Mouse (Mus musculus): ENCODE results near the gene Taf5l. TPM values are rescaled to one million over a fixed set of nuclear protein-coding genes. Genes with fewer than 3 reads are reported as not detected.
"Not testable (repeated sequence)": the region's sequence is repeated elsewhere in the genome, so short reads cannot be mapped to it uniquely, and the experiment has no call there.

The Taf5l gene
- polyA plus RNA-seq, 1 experiment = not detected

- H3K4me1 ChIP-seq (ENCODE audit: control insufficient read depth, insufficient read depth, low read length) = peaks cover 4% of the 10 kb centered on the region; the same call in 1 of the 2 replicates
- no peak overlapping the region for H3K27ac ChIP-seq (ENCODE audit: insufficient read depth, low read depth, low read length)
- H3K4me3 ChIP-seq (ENCODE audit: insufficient read depth, low read depth, low read length) = no peak overlapping the region
- TF ChIP-seq CTCF (IDR thresholded peaks at IDR 0.05; ENCODE audit: insufficient read depth, low read depth, low read length) = no peak
- TF ChIP-seq POLR2A (IDR thresholded peaks at IDR 0.05; ENCODE audit: insufficient read depth, low read depth, low read length) = no peak
- WGBS = 59% methylated on average over 8 of the region's 8 CpGs
These were observed 24.7 kb upstream of the Taf5l start for GRCm38 (mm10) chr8:124045856-124046255.

GRCm38 (mm10) chr8:124044931-124045330, 23.7 kb upstream of the Taf5l start:
- Histone ChIP-seq H3K27ac (ENCODE audit: insufficient read depth, low read depth, low read length) (no peak overlapping the region), H3K4me1 (ENCODE audit: control insufficient read depth, insufficient read depth, low read length) (peaks cover 4% of the 10 kb centered on the region; the same call in 1 of the 2 replicates), H3K4me3 (ENCODE audit: insufficient read depth, low read depth, low read length) (no peak overlapping the region)
- 95% methylated on average over 12 of the region's 12 CpGs for WGBS
- TF ChIP-seq CTCF (IDR thresholded peaks at IDR 0.05; ENCODE audit: insufficient read depth, low read depth, low read length) (no peak), POLR2A (IDR thresholded peaks at IDR 0.05; ENCODE audit: insufficient read depth, low read depth, low read length) (no peak)

GRCm38 (mm10) chr8:124044421-124044820, 23.2 kb upstream of the Taf5l start:
- H3K4me1 ChIP-seq (ENCODE audit: control insufficient read depth, insufficient read depth, low read length) = peaks cover 4% of the 10 kb centered on the region; the same call in 1 of the 2 replicates
- TF ChIP-seq CTCF (IDR thresholded peaks at IDR 0.05; ENCODE audit: insufficient read depth, low read depth, low read length) (no peak), POLR2A (IDR thresholded peaks at IDR 0.05; ENCODE audit: insufficient read depth, low read depth, low read length) (no peak)
- no peak overlapping the region for H3K27ac ChIP-seq (ENCODE audit: insufficient read depth, low read depth, low read length)
- no peak overlapping the region for H3K4me3 ChIP-seq (ENCODE audit: insufficient read depth, low read depth, low read length)
- 97% methylated on average over 5 of the region's 5 CpGs for WGBS

- TF ChIP-seq POLR2A (IDR thresholded peaks at IDR 0.05; ENCODE audit: insufficient read depth, low read depth, low read length) = no peak
- no peak overlapping the region for H3K27ac ChIP-seq (ENCODE audit: insufficient read depth, low read depth, low read length)
- H3K4me3 ChIP-seq (ENCODE audit: insufficient read depth, low read depth, low read length) = no peak overlapping the region
- 76% methylated on average over 1 of the region's 1 CpGs for WGBS
- peaks cover 4% of the 10 kb centered on the region; the same call in 1 of the 2 replicates for H3K4me1 ChIP-seq (ENCODE audit: control insufficient read depth, insufficient read depth, low read length)
These were observed 21.0 kb upstream of the Taf5l start for GRCm38 (mm10) chr8:124042201-124042600.

GRCm38 (mm10) chr8:124039351-124039750, 18.2 kb upstream of the Taf5l start:
- H3K27ac ChIP-seq (ENCODE audit: insufficient read depth, low read depth, low read length) = no peak overlapping the region
- TF ChIP-seq CTCF (IDR thresholded peaks at IDR 0.05; ENCODE audit: insufficient read depth, low read depth, low read length) (no peak), POLR2A (IDR thresholded peaks at IDR 0.05; ENCODE audit: insufficient read depth, low read depth, low read length) (no peak)
- H3K4me1 ChIP-seq (ENCODE audit: control insufficient read depth, insufficient read depth, low read length) = no peaks in the 10 kb centered on the region
- H3K4me3 ChIP-seq (ENCODE audit: insufficient read depth, low read depth, low read length) = no peak overlapping the region
- 66% methylated on average over 4 of the region's 4 CpGs for WGBS

- 92% methylated on average over 7 of the region's 7 CpGs for WGBS
- H3K4me1 ChIP-seq (ENCODE audit: control insufficient read depth, insufficient read depth, low read length) = no peaks in the 10 kb centered on the region
- H3K4me3 ChIP-seq (ENCODE audit: insufficient read depth, low read depth, low read length) = no peak overlapping the region
- H3K27ac ChIP-seq (ENCODE audit: insufficient read depth, low read depth, low read length) = no peak overlapping the region
- TF ChIP-seq POLR2A (IDR thresholded peaks at IDR 0.05; ENCODE audit: insufficient read depth, low read depth, low read length) = no peak
These were observed 16.9 kb upstream of the Taf5l start for GRCm38 (mm10) chr8:124038121-124038520.

GRCm38 (mm10) chr8:124033400-124033799, 12.2 kb upstream of the Taf5l start:
- Histone ChIP-seq H3K4me3 (ENCODE audit: insufficient read depth, low read depth, low read length) (no peak overlapping the region), H3K4me1 (ENCODE audit: control insufficient read depth, insufficient read depth, low read length) (peaks cover 2% of the 10 kb centered on the region; the same call in 1 of the 2 replicates), H3K27ac (ENCODE audit: insufficient read depth, low read depth, low read length) (no peak overlapping the region)
- WGBS = 66% methylated on average over 5 of the region's 5 CpGs
- TF ChIP-seq POLR2A (IDR thresholded peaks at IDR 0.05; ENCODE audit: insufficient read depth, low read depth, low read length) (no peak), CTCF (IDR thresholded peaks at IDR 0.05; ENCODE audit: insufficient read depth, low read depth, low read length) (no peak)

GRCm38 (mm10) chr8:124027831-124028230, 6.6 kb upstream of the Taf5l start:
- peaks cover 5% of the 10 kb centered on the region for H3K4me1 ChIP-seq (ENCODE audit: control insufficient read depth, insufficient read depth, low read length)
- no peak overlapping the region for H3K27ac ChIP-seq (ENCODE audit: insufficient read depth, low read depth, low read length)
- no peak overlapping the region for H3K4me3 ChIP-seq (ENCODE audit: insufficient read depth, low read depth, low read length)
- 80% methylated on average over 6 of the region's 6 CpGs for WGBS
- TF ChIP-seq POLR2A (IDR thresholded peaks at IDR 0.05; ENCODE audit: insufficient read depth, low read depth, low read length) = no peak
- TF ChIP-seq CTCF (IDR thresholded peaks at IDR 0.05; ENCODE audit: insufficient read depth, low read depth, low read length) = no peak

GRCm38 (mm10) chr8:124026265-124026664, 5.1 kb upstream of the Taf5l start:
- 82% methylated on average over 2 of the region's 2 CpGs for WGBS
- H3K4me1 ChIP-seq (ENCODE audit: control insufficient read depth, insufficient read depth, low read length); H3K27ac ChIP-seq (ENCODE audit: insufficient read depth, low read depth, low read length); H3K4me3 ChIP-seq (ENCODE audit: insufficient read depth, low read depth, low read length): not testable (repeated sequence)

Data from olfactory bulb, adult 2 months (tissue).